Mouse (Mus musculus) testis, adult 2 months (tissue): Measurements from ENCODE around the gene Muc5ac. TPM values are rescaled to one million over a fixed set of nuclear protein-coding genes. Genes with fewer than 3 reads are reported as not detected.

Experiments used
- H3K27ac ChIP-seq: fragments of 200-500 bp; 2 replicates; pipeline ENCODE4 v1.5.1; 2012; ENCODE audit warnings: low read depth, low read length; ENCODE audit not compliant: control insufficient read depth, insufficient read depth
- H3K27me3 ChIP-seq: fragments of 200-500 bp; 2 replicates; pipeline ENCODE4 v1.6.1; 2012; ENCODE audit warnings: mild to moderate bottlenecking, low read length, moderate library complexity; ENCODE audit not compliant: control insufficient read depth, insufficient read depth
- H3K36me3 ChIP-seq: fragments of 200-500 bp; 2 replicates; pipeline ENCODE4 v1.6.1; 2012; ENCODE audit warnings: mild to moderate bottlenecking, low read length; ENCODE audit not compliant: control insufficient read depth, insufficient read depth
- H3K4me1 ChIP-seq: fragments of 200-500 bp; 2 replicates; pipeline ENCODE4 v1.6.1; 2012; ENCODE audit warnings: low read length; ENCODE audit not compliant: control insufficient read depth, insufficient read depth
- H3K4me3 ChIP-seq: fragments of 200-500 bp; 2 replicates; pipeline ENCODE4 v1.5.1; 2012; ENCODE audit warnings: low read depth, mild to moderate bottlenecking, low read length, moderate library complexity, mixed read lengths; ENCODE audit not compliant: control insufficient read depth
- CTCF ChIP-seq: fragments of 200-500 bp; IDR thresholded peaks from 2 replicates; pipeline ENCODE4 v1.5.1; 2012; ENCODE audit warnings: low read depth, mild to moderate bottlenecking, inconsistent platforms, low read length, moderate library complexity; ENCODE audit not compliant: control insufficient read depth, insufficient read depth, insufficient replicate concordance
- POLR2A ChIP-seq: fragments of 200-500 bp; IDR thresholded peaks from 2 replicates; pipeline ENCODE4 v1.6.1; 2012; ENCODE audit warnings: low read depth, mild to moderate bottlenecking, inconsistent platforms, low read length, moderate library complexity; ENCODE audit not compliant: control insufficient read depth
- polyA plus RNA-seq: library from polyadenylated mRNA; depleted of rRNA; stranded (reverse); fragments of >200 nt; gene quantifications from 2 replicates; pipeline ENCODE4 v1.2.3, GENCODE M21; 2012; rRNA removed

The Muc5ac gene
- polyA plus RNA-seq: 0.27 and 0.34 TPM in 2 replicates

GRCm38 (mm10) chr7:141788677-141789452, at the start of gene Muc5ac:
Gene Muc5ac, plus strand, starts transcription at chr7:141788972.
- TF ChIP-seq CTCF: no peak
- TF ChIP-seq POLR2A: no peak
- no peaks in the 10 kb centered on the region for H3K27me3 ChIP-seq
- H3K4me3 ChIP-seq: no peak within 1 kb of the TSS
- no peaks in the 10 kb centered on the region for H3K36me3 ChIP-seq
- H3K4me1 ChIP-seq: no peaks in the 10 kb centered on the region
- no peak within 1 kb of the TSS for H3K27ac ChIP-seq

- no peaks in the 10 kb centered on the region for H3K27me3 ChIP-seq
- H3K4me3 ChIP-seq: no peak overlapping the region
- H3K4me1 ChIP-seq: no peaks in the 10 kb centered on the region
- TF ChIP-seq POLR2A: no peak
- TF ChIP-seq CTCF: no peak
- H3K36me3 ChIP-seq: no peaks in the 10 kb centered on the region
- H3K27ac ChIP-seq: no peak overlapping the region
These were observed 41.2 kb upstream of the Muc5ac start for GRCm38 (mm10) chr7:141747451-141748100.

- Histone ChIP-seq H3K4me1 (no peaks in the 10 kb centered on the region), H3K4me3 (no peak overlapping the region), H3K27ac (no peak overlapping the region), H3K27me3 (no peaks in the 10 kb centered on the region), H3K36me3 (no peaks in the 10 kb centered on the region)
- TF ChIP-seq POLR2A: no peak
- no peak for TF ChIP-seq CTCF
These were observed 36.3 kb upstream of the Muc5ac start for GRCm38 (mm10) chr7:141752513-141752912.

- Histone ChIP-seq H3K4me3 (no peak overlapping the region), H3K27ac (no peak overlapping the region), H3K36me3 (no peaks in the 10 kb centered on the region), H3K4me1 (no peaks in the 10 kb centered on the region), H3K27me3 (no peaks in the 10 kb centered on the region)
- TF ChIP-seq CTCF (no peak), POLR2A (no peak)
These were observed 32.9 kb upstream of the Muc5ac start for GRCm38 (mm10) chr7:141755831-141756230.

GRCm38 (mm10) chr7:141758291-141758690, 30.5 kb upstream of the Muc5ac start:
- H3K4me1 ChIP-seq: no peaks in the 10 kb centered on the region
- H3K27ac ChIP-seq: no peak overlapping the region
- H3K27me3 ChIP-seq: no peaks in the 10 kb centered on the region
- no peaks in the 10 kb centered on the region for H3K36me3 ChIP-seq
- H3K4me3 ChIP-seq: no peak overlapping the region
- no peak for TF ChIP-seq POLR2A
- no peak for TF ChIP-seq CTCF

- Histone ChIP-seq H3K27ac (no peak overlapping the region), H3K27me3 (no peaks in the 10 kb centered on the region), H3K4me3 (no peak overlapping the region), H3K36me3 (no peaks in the 10 kb centered on the region), H3K4me1 (no peaks in the 10 kb centered on the region)
- no peak for TF ChIP-seq POLR2A
- TF ChIP-seq CTCF: no peak
These were observed 18.3 kb upstream of the Muc5ac start for GRCm38 (mm10) chr7:141770521-141770920.

GRCm38 (mm10) chr7:141770988-141771387, 17.8 kb upstream of the Muc5ac start:
- no peaks in the 10 kb centered on the region for H3K36me3 ChIP-seq
- H3K4me3 ChIP-seq: no peak overlapping the region
- no peaks in the 10 kb centered on the region for H3K4me1 ChIP-seq
- H3K27me3 ChIP-seq: no peaks in the 10 kb centered on the region
- H3K27ac ChIP-seq: no peak overlapping the region
- no peak for TF ChIP-seq CTCF
- TF ChIP-seq POLR2A: no peak
